Mouse (Mus musculus) heart, adult 18-20 months (tissue): Measurements from ENCODE around the gene Zfp566. TPM values are rescaled to one million over a fixed set of nuclear protein-coding genes. Genes with fewer than 3 reads are reported as not detected.

Source experiments
- DNase-seq, 2 experiments: peaks; one replicate each; pipeline ENCODE4 v3.0.0; 2021 to 2022; ENCODE audit warnings: mixed read lengths in 1 of 2
- microRNA-seq, 2 experiments: library from miRNA; unstranded; fragments of <30 nt; microRNA quantifications; one replicate each; pipeline ENCODE4 v1.2.0; 2022
- total RNA-seq, 2 experiments: library from RNA; stranded (reverse); gene quantifications; 2 replicates each; pipeline ENCODE4 v1.2.3; 2021

Zfp566 gene
- total RNA-seq, 2 experiments from 2014 or later, result 1.4 to 1.9 TPM

- peak; percentile 23 to 38 for DNase-seq
Measured at GRCm38 (mm10) chr7:30060341-30060740, 30.0 kb downstream of the Zfp566 start.

- no peak for DNase-seq
Measured at GRCm38 (mm10) chr7:30053591-30053990, 36.7 kb downstream of the Zfp566 start.

- DNase-seq, result peak; percentile 95 to 96
Measured at GRCm38 (mm10) chr7:30050882-30051548, 39.3 kb downstream of the Zfp566 start, which contains the start of gene Zfp14. Gene Zfp14, minus strand, starts transcription at chr7:30051380.

- no peak for DNase-seq
Measured at GRCm38 (mm10) chr7:30048126-30048525, 42.2 kb downstream of the Zfp566 start.

- no peak for DNase-seq
Measured at GRCm38 (mm10) chr7:30044354-30044753, 46.0 kb downstream of the Zfp566 start.

- DNase-seq, result no peak
Measured at GRCm38 (mm10) chr7:30034331-30034730, 56.0 kb downstream of the Zfp566 start.

GRCm38 (mm10) chr7:30031379-30031778 is 58.9 kb downstream of the Zfp566 start:
- no peak for DNase-seq

GRCm38 (mm10) chr7:30030677-30031076 is 59.6 kb downstream of the Zfp566 start:
- no peak for DNase-seq

GRCm38 (mm10) chr7:30028572-30028971 is 61.8 kb downstream of the Zfp566 start:
- DNase-seq, result no peak

Small RNA genes within 50 kb of the gene (microRNA-seq; reads per million reads assigned to microRNA genes)
- 0 reads per million in 2 experiments for gene Gm23368

Other genes starting within 250 kb of the Zfp566 start
- gene Zfp940, start 236.9 kb downstream of the Zfp566 start, total RNA-seq, result under 1 TPM; 0.62 to 0.87 TPM
- gene Zfp420, start 230.5 kb downstream of the Zfp566 start, total RNA-seq, result 1 to 10 TPM; 3.3 to 3.9 TPM
- 1 to 10 TPM; 8.6 to 8.7 TPM for gene Zfp27, start 184.0 kb downstream of the Zfp566 start, total RNA-seq
- 1 to 10 TPM; 4.2 to 7.5 TPM for gene Zfp383, start 182.3 kb downstream of the Zfp566 start, total RNA-seq
- gene Zfp74, start 136.4 kb downstream of the Zfp566 start, total RNA-seq, result 1 to 10 TPM; 4.3 to 6.8 TPM
- gene Zfp568, start 106.6 kb downstream of the Zfp566 start, total RNA-seq, result 10 to 100 TPM; 24.0 to 31.6 TPM
- gene Zfp14, start 39.1 kb downstream of the Zfp566 start, total RNA-seq, result 1 to 10 TPM; 2.0 to 2.9 TPM
- gene Zfp82, start 17.6 kb downstream of the Zfp566 start, total RNA-seq, result 1 to 10 TPM; 3.0 to 3.1 TPM
- not detected for gene Gm26920, start 117 bp downstream of the Zfp566 start, total RNA-seq
- 10 to 100 TPM; 26.9 to 38.9 TPM for gene Zfp260, start 4.2 kb upstream of the Zfp566 start, total RNA-seq
- gene Zfp382, start 31.4 kb upstream of the Zfp566 start, total RNA-seq, result 1 to 10 TPM; 2.1 to 2.5 TPM
- gene Zfp146, start 79.2 kb upstream of the Zfp566 start, total RNA-seq, result 10 to 100 TPM; 27.8 to 30.9 TPM
- gene Cox7a1, start 93.6 kb upstream of the Zfp566 start, total RNA-seq, result 1,000 to 10,000 TPM; 2,821 to 3,018 TPM
- 100 to 1,000 TPM; 277 to 293 TPM for gene Capns1, start 108.3 kb upstream of the Zfp566 start, total RNA-seq
- gene Polr2i, start 141.4 kb upstream of the Zfp566 start, total RNA-seq, result 10 to 100 TPM; 51.1 to 53.7 TPM
- gene Tbcb, start 141.7 kb upstream of the Zfp566 start, total RNA-seq, result 10 to 100 TPM; 57.8 to 68.2 TPM
- not detected for gene Ovol3, start 145.2 kb upstream of the Zfp566 start, total RNA-seq
- gene Thap8, start 189.6 kb upstream of the Zfp566 start, total RNA-seq, result not detected
- under 1 TPM; 0.57 to 0.80 TPM for gene Wdr62, start 189.9 kb upstream of the Zfp566 start, total RNA-seq
- gene Clip3, start 201.2 kb upstream of the Zfp566 start, total RNA-seq, result 1 to 10 TPM; 5.7 TPM
- 10 to 100 TPM; 26.2 to 27.8 TPM for gene Alkbh6, start 218.2 kb upstream of the Zfp566 start, total RNA-seq
- 1 to 10 TPM in 1 of 2 experiments, under 1 TPM in 1; 0.72 to 2.0 TPM for gene Syne4, start 224.3 kb upstream of the Zfp566 start, total RNA-seq
- 1 to 10 TPM in 1 of 2 experiments, under 1 TPM in 1; 0.45 to 1.1 TPM for gene E130208F15Rik, start 231.2 kb upstream of the Zfp566 start, total RNA-seq
- 10 to 100 TPM; 13.3 to 13.5 TPM for gene Sdhaf1, start 233.4 kb upstream of the Zfp566 start, total RNA-seq